Mouse (Mus musculus) testis, postnatal 14 days (tissue): ENCODE data around the gene Klk1b5.

Source experiments
- DNase-seq: peaks from one replicate; pipeline ENCODE4 v3.0.0; 2021; ENCODE audit warnings: low spot score

Klk1b5 gene

GRCm38 (mm10) chr7:44253023-44253616 is 37.4 kb downstream of the Klk1b5 start:
- DNase-seq: no peak

GRCm38 (mm10) chr7:44254930-44255329 is 39.2 kb downstream of the Klk1b5 start:
- no peak for DNase-seq

GRCm38 (mm10) chr7:44257278-44257677 is 41.5 kb downstream of the Klk1b5 start, which contains the start of gene Acp4:
Acp4 (minus strand) TSS chr7:44257378.
- DNase-seq: no peak

GRCm38 (mm10) chr7:44260410-44260809 is 44.7 kb downstream of the Klk1b5 start:
- DNase-seq: no peak

- DNase-seq: no peak
These were observed 45.4 kb downstream of the Klk1b5 start, which contains the start of gene Gm15517 for GRCm38 (mm10) chr7:44261147-44261546. Gm15517 (plus strand) TSS chr7:44261447.

GRCm38 (mm10) chr7:44262791-44263643 is 47.3 kb downstream of the Klk1b5 start:
- peak; percentile 88 for DNase-seq

GRCm38 (mm10) chr7:44268117-44268516 is 52.4 kb downstream of the Klk1b5 start:
- no peak for DNase-seq

GRCm38 (mm10) chr7:44269397-44269796 is 53.7 kb downstream of the Klk1b5 start:
- no peak for DNase-seq
